Mouse (Mus musculus) embryonic stem cell, embryonic (primary cell): ENCODE measurements around the gene Rab3il1.

Experiments
- CTCF ChIA-PET, 4 experiments: fragments of 300-600 bp in 2 of 4; fragments of 350-600 bp in 2 of 4; sonication (Branson Sonifier 250); formaldehyde crosslinking; loops; one replicate each; lab custom pipeline; 2022; ENCODE audit warnings: inconsistent platforms in 2 of 4; lab: Charles Lee
- POLR2A ChIA-PET, 4 experiments: fragments of 300-600 bp in 2 of 4; fragments of 350-600 bp in 2 of 4; sonication (Branson Sonifier 250); formaldehyde crosslinking; loops; one replicate each; lab custom pipeline; 2022; ENCODE audit warnings: antibody characterized with exemption in 4 of 4, inconsistent platforms in 1 of 4; lab: Charles Lee

Gene Rab3il1

GRCm38 (mm10) chr19:9978431-9978951 is 23.0 kb upstream of the Rab3il1 start:
- ChIA-PET POLR2A (interaction anchor here (0.6 to 3.3 kb wide), 33 partner anchors 8 to 1250 kb away, joined by 3 to 15 read pairs (median 4); partner anchors contain the start of genes Fads1 (in 1 of the 4) and Incenp (in 1 of the 4)), CTCF (interaction anchor here (0.6 to 3.3 kb wide), 9 partner anchors 11 to 1260 kb away, joined by 3 to 13 read pairs (median 4); no protein-coding TSS in a partner anchor)

- ChIA-PET CTCF (interaction anchor here (0.5 to 3.3 kb wide), 11 partner anchors 10 to 1261 kb away, joined by 3 to 13 read pairs (median 4); no protein-coding TSS in a partner anchor), POLR2A (interaction anchor here (0.6 to 3.3 kb wide), 29 partner anchors 8 to 1251 kb away, joined by 3 to 15 read pairs (median 4); partner anchors contain the start of genes Fads1 (in 1 of the 4) and Incenp (in 1 of the 4))
These were observed 22.3 kb upstream of the Rab3il1 start for GRCm38 (mm10) chr19:9979156-9979555.

- CTCF ChIA-PET, result interaction anchor here in 2 of 4 experiments (1.2 to 3.3 kb wide), 2 partner anchors 10 to 11 kb away, joined by 3 to 13 read pairs; no protein-coding TSS in a partner anchor
These were observed 21.2 kb upstream of the Rab3il1 start, which contains the start of gene Fth1 for GRCm38 (mm10) chr19:9980258-9980657. Fth1 (plus strand) TSS chr19:9980598.

GRCm38 (mm10) chr19:9981621-9982020 is 19.8 kb upstream of the Rab3il1 start:
- ChIA-PET POLR2A (interaction anchor here in 3 of 4 experiments (0.5 to 6.9 kb wide), 31 partner anchors 9 to 1161 kb away, joined by 3 to 95 read pairs (median 5); partner anchors contain the start of genes 1810009A15Rik (in 1 of the 3), Fads1 (in 1 of the 3), Gm49416 (in 1 of the 3) and Incenp (in 1 of the 3)), CTCF (interaction anchor here in 3 of 4 experiments (1.1 to 3.3 kb wide), 5 partner anchors 8 to 11 kb away, joined by 3 to 30 read pairs (median 13); no protein-coding TSS in a partner anchor)

More at GRCm38 (mm10) chr19:9980258-9980657, 21.2 kb upstream of the Rab3il1 start, which contains the start of gene Fth1:
- POLR2A ChIA-PET, result interaction anchor here in 2 of 4 experiments (0.9 to 6.9 kb wide), 8 partner anchors 10 to 81 kb away, joined by 3 to 95 read pairs (median 28); partner anchors contain the start of gene Incenp (in 1 of the 2)

GRCm38 (mm10) chr19:9982151-9982851 is 19.2 kb upstream of the Rab3il1 start:
- POLR2A ChIA-PET, result interaction anchor here (0.5 to 6.9 kb wide), 103 partner anchors 9 to 1278 kb away, joined by 3 to 95 read pairs (median 4); partner anchors contain the start of genes Fads1 (in 3 of the 4), 1810009A15Rik (in 1 of the 4), Cpsf7 (in 1 of the 4) and Eef1g (in 1 of the 4)
- CTCF ChIA-PET, result interaction anchor here (0.9 to 2.6 kb wide), 12 partner anchors 9 to 86 kb away, joined by 3 to 30 read pairs (median 6); no protein-coding TSS in a partner anchor

- ChIA-PET POLR2A (interaction anchor here (0.5 to 6.9 kb wide), 84 partner anchors 8 to 1279 kb away, joined by 3 to 95 read pairs (median 4); partner anchors contain the start of genes Fads1 (in 2 of the 4), Cpsf7 (in 1 of the 4), Eef1g (in 1 of the 4) and Fads3 (in 1 of the 4)), CTCF (interaction anchor here (0.9 to 2.6 kb wide), 12 partner anchors 8 to 258 kb away, joined by 3 to 30 read pairs (median 6); no protein-coding TSS in a partner anchor)
These were observed 18.5 kb upstream of the Rab3il1 start for GRCm38 (mm10) chr19:9982852-9983542.

GRCm38 (mm10) chr19:9984111-9985055 is 17.1 kb upstream of the Rab3il1 start:
- ChIA-PET POLR2A (interaction anchor here in 3 of 4 experiments (0.6 to 6.9 kb wide), 26 partner anchors 8 to 153 kb away, joined by 3 to 95 read pairs (median 5); partner anchors contain the start of gene Incenp (in 1 of the 3)), CTCF (interaction anchor here in 2 of 4 experiments (1.0 to 1.2 kb wide), 2 partner anchors 9 to 68 kb away, joined by 3 to 4 read pairs; no protein-coding TSS in a partner anchor)

GRCm38 (mm10) chr19:9985190-9985899 is 16.1 kb upstream of the Rab3il1 start:
- POLR2A ChIA-PET, result interaction anchor here in 2 of 4 experiments (0.8 to 6.9 kb wide), 18 partner anchors 7 to 153 kb away, joined by 3 to 95 read pairs (median 6); partner anchors contain the start of gene Incenp (in 2 of the 2)
- CTCF ChIA-PET, result interaction anchor here in 1 of 4 experiments (1.2 kb wide), 1 partner anchor 8 kb away, joined by 4 read pairs; no protein-coding TSS in a partner anchor

GRCm38 (mm10) chr19:9985900-9986421 is 15.5 kb upstream of the Rab3il1 start:
- POLR2A ChIA-PET, result interaction anchor here in 3 of 4 experiments (0.6 to 6.9 kb wide), 18 partner anchors 10 to 152 kb away, joined by 3 to 50 read pairs (median 4); partner anchors contain the start of gene Incenp (in 2 of the 3)
- CTCF ChIA-PET, result no interaction called here

GRCm38 (mm10) chr19:9987192-9987591 is 14.3 kb upstream of the Rab3il1 start:
- POLR2A ChIA-PET, result interaction anchor here in 3 of 4 experiments (0.7 to 1.4 kb wide), 5 partner anchors 17 to 75 kb away, joined by 3 to 6 read pairs (median 3); no protein-coding TSS in a partner anchor
- CTCF ChIA-PET, result interaction anchor here in 2 of 4 experiments (0.6 to 1.2 kb wide), 3 partner anchors 15 to 71 kb away, joined by 3 to 6 read pairs (median 5); partner anchors contain the start of gene Rab3il1 (in 1 of the 2)

GRCm38 (mm10) chr19:9987593-9987992 is 13.9 kb upstream of the Rab3il1 start:
- ChIA-PET CTCF (interaction anchor here in 2 of 4 experiments (0.6 to 1.2 kb wide), 3 partner anchors 14 to 71 kb away, joined by 3 to 6 read pairs (median 5); partner anchors contain the start of gene Rab3il1 (in 1 of the 2)), POLR2A (interaction anchor here in 3 of 4 experiments (0.5 to 1.2 kb wide), 5 partner anchors 17 to 72 kb away, joined by 3 to 6 read pairs (median 3); no protein-coding TSS in a partner anchor)

GRCm38 (mm10) chr19:9989171-9989883 is 12.1 kb upstream of the Rab3il1 start:
- ChIA-PET CTCF (interaction anchor here (0.5 to 3.2 kb wide), 28 partner anchors 8 to 1190 kb away, joined by 3 to 41 read pairs (median 4); no protein-coding TSS in a partner anchor), POLR2A (interaction anchor here in 3 of 4 experiments (0.6 to 1.3 kb wide), 11 partner anchors 10 to 213 kb away, joined by 3 to 10 read pairs (median 3); no protein-coding TSS in a partner anchor)

GRCm38 (mm10) chr19:9989884-9990256 is 11.6 kb upstream of the Rab3il1 start:
- CTCF ChIA-PET, result interaction anchor here (0.6 to 3.2 kb wide), 28 partner anchors 9 to 1190 kb away, joined by 3 to 41 read pairs (median 4); no protein-coding TSS in a partner anchor
- POLR2A ChIA-PET, result interaction anchor here in 3 of 4 experiments (0.6 to 1.8 kb wide), 12 partner anchors 10 to 1234 kb away, joined by 3 to 7 read pairs (median 3); no protein-coding TSS in a partner anchor

- CTCF ChIA-PET, result interaction anchor here (0.5 to 3.3 kb wide), 109 partner anchors 9 to 1726 kb away, joined by 3 to 49 read pairs (median 4); partner anchors contain the start of genes Fads1 (in 2 of the 4), Fads2 (in 1 of the 4), Fth1 (in 1 of the 4) and Incenp (in 1 of the 4)
These were observed 10.2 kb upstream of the Rab3il1 start for GRCm38 (mm10) chr19:9991304-9991703.

More at GRCm38 (mm10) chr19:9991304-9991703, 10.2 kb upstream of the Rab3il1 start:
- POLR2A ChIA-PET, result interaction anchor here (0.6 to 3.9 kb wide), 31 partner anchors 8 to 206 kb away, joined by 3 to 95 read pairs (median 4); partner anchors contain the start of genes Fth1 (in 2 of the 4), Fads2 (in 1 of the 4) and Incenp (in 1 of the 4)
